Mouse (Mus musculus) megakaryocyte, embryonic 14.5 days (primary cell): ENCODE results near the gene 4930519G04Rik.

Experiments used
- FLI1 ChIP-seq: IDR thresholded peaks from 2 replicates; pipeline ENCODE4 v1.6.1; 2012; ENCODE audit warnings: low read length, inconsistent platforms, mixed read lengths
- GATA1 ChIP-seq: IDR thresholded peaks from 3 replicates; pipeline ENCODE4 v1.6.1; 2012; ENCODE audit warnings: mixed read lengths, low read length, inconsistent platforms, borderline replicate concordance

- TF ChIP-seq GATA1 = no peak
- TF ChIP-seq FLI1 = no peak
Observed at GRCm38 (mm10) chr5:114825978-114826691, 27.3 kb upstream of the 4930519G04Rik start.
